Mouse (Mus musculus) monocyte, adult 2 months (primary cell): ENCODE results near the gene Susd1.

Experiments used
- DNase-seq, 2 experiments: peaks; one replicate each; pipeline ENCODE4 v3.0.0; 2022; ENCODE audit warnings: low spot score in 2 of 2, low read depth in 1 of 2

Susd1 gene

GRCm38 (mm10) chr4:59340714-59341113 is 97.7 kb downstream of the Susd1 start:
- DNase-seq, result peak; percentile 52 to 80

- DNase-seq, result no peak
Measured at GRCm38 (mm10) chr4:59340046-59340445, 98.4 kb downstream of the Susd1 start.

DNA sequence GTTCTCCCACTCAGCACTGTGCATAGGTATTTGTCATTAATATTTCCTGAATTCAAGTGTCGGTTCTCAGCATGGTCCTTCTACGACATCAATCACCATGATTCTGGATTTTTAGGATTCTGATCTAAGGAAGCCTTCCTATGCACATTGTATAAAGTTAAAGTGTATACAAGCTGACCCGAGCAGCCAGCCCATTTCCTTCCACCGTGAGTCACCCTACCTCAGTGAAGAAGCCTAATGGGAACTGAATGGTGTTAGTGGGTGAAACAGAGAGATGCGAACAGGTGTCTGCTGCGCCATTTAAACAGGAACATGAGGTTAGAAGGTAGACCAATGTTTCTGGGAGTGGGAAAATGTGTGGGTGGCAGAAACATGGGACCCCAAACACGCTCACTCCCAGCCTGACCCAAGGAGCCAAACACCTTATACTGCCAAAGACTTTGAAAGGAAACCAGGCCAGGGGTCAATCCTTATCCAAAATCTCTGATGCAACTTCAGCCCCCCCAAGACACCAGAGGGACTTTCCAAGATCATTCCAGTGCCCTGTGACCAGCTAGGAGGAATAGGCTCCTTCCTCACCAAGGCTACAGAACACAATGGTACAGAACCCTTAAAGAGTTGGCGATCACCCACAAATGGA is 99.4 kb downstream of the Susd1 start:
- DNase-seq, result no peak

GRCm38 (mm10) chr4:59337533-59337885 is 100.9 kb downstream of the Susd1 start:
- DNase-seq, result no peak

DNA sequence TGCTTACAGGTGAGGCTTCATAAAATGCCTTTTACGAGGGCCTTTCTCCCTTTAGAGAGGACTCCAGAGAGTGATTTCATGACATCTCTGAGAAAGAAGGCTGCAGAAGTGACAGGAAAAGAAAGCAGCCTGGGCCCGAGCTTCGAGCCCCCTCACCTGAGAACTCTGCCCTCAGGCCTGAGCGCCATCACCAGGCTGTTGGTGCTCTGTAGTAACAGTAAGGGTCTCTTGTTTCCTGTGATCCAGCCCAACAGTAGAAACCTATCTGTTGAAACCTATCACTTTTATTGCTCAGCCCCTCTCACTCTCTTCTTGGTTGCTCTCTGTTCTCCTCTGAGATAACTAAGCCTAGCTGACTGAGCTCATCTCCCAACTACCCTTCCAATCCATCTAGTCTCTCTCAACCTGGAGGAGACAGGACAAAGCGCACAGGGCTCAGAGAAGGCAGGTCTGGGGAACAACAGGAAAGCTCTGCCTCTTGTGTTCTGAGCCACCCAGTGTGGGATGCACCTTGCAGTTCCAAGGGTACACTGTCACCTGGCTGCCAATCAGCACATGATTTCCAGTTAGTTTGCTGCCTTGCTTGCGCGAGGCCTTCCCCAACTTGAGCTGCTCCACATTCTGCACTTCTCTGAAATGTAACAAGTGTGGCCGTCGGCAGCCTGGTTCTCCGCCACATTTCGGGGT is 101.4 kb downstream of the Susd1 start:
- DNase-seq, result no peak

DNA sequence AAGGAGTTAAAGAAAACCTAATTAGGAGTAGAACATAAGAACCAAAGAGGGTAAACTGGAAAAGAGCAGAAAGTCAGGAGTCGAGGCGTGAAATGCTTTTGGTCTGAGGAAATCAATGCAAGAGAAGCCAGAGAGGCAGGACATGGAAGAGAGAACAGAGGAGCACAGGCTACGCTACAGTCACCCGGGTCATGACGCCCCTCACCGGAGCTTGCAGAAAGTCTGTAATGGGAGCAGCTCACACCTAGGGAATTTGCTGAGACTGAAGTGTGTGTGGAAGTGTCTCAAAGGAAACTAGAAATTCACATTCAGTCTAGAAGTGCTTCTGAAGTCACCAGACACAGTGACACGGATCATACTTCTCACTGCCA is 102.0 kb downstream of the Susd1 start:
- no peak for DNase-seq

DNA sequence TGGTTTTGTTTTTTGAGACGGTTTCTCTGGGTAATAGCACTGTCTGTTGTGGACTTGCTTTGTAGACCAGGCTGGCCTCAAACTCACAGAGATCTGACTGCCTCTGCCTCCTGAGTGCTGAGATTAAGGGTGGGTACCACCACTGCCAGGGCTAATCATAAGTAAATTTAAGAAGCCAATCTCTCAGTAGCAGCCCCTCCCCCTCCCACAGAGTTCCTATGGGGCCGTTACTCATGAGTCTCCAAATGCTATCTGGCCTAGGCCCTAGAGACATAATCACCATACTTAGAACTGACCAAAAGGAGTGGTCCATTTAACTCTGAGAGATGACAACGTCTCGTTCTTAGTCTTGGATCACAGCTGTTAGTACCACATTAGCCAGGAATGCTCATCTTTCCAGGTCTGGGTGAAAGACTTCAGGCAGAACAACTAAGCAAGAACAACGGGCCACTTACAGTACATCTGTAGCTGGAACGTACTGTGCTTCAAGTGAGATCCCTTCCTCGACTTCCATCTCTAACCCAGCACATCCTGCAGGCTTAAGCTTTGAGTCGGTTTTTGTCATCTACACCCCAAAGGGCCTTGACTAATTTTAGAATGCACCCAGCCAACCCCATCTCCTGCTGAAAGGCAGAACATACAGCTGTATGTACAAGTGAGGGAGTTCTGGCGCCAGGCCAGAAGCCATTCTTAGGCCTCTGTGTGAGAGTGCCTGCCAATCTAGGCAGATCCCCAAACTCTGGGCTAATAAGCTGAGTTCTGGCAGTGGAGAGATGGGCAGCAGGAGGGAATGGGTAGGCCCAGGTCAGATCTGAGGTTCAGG is 102.6 kb downstream of the Susd1 start:
- DNase-seq, result no peak

- DNase-seq, result no peak
Measured at GRCm38 (mm10) chr4:59335101-59335500, 103.3 kb downstream of the Susd1 start.

DNA sequence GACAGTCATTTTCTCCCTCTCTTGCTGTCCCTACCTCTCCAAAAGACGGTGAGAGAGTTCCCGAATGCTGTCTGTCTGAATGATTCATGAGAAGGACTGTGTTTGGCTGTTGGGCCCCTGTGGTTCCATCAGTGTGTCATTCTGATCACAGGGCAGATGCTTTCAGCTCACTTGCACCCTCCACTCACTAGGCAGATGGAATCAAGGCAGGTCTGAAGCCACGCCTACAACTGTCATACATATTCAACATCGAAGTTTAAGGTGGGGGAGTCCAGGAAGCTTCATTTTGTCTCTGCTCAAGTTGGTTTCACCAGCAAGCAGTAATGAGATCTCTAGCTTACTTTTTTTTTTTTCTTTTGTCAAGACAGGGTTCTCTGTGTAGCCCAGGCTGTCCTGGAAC is 104.2 kb downstream of the Susd1 start:
- DNase-seq, result no peak

DNA sequence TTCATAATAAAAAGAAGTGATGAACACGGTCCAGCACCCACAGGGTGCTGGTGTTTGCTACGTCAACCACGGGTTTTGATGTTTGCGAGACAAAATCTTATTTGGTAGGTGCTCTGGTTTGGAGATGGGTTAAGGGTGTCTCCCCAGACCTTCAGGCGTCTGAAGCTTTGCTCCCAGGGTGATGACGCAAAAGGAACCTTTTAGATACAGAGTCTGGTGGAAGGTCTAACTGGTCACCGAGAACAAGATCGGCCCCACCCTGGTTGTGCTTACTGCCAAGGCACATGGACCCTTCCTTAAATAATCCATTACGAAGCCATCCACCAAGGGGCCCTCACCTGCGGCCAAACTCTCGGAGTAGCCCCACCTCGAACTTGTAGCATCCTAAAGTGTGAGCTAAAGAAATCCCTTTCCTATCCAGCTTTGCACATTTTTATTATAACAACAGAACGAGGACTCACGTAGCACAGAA is 105.0 kb downstream of the Susd1 start:
- peak in 1 of 2 experiments; percentile 1 for DNase-seq

GRCm38 (mm10) chr4:59332691-59333423 is 105.6 kb downstream of the Susd1 start:
- peak in 1 of 2 experiments; percentile 1 for DNase-seq

- DNase-seq, result no peak
Measured at GRCm38 (mm10) chr4:59332089-59332488, 106.3 kb downstream of the Susd1 start.

GRCm38 (mm10) chr4:59331633-59332032 is 106.8 kb downstream of the Susd1 start:
- DNase-seq, result peak; percentile 93 to 98

DNA sequence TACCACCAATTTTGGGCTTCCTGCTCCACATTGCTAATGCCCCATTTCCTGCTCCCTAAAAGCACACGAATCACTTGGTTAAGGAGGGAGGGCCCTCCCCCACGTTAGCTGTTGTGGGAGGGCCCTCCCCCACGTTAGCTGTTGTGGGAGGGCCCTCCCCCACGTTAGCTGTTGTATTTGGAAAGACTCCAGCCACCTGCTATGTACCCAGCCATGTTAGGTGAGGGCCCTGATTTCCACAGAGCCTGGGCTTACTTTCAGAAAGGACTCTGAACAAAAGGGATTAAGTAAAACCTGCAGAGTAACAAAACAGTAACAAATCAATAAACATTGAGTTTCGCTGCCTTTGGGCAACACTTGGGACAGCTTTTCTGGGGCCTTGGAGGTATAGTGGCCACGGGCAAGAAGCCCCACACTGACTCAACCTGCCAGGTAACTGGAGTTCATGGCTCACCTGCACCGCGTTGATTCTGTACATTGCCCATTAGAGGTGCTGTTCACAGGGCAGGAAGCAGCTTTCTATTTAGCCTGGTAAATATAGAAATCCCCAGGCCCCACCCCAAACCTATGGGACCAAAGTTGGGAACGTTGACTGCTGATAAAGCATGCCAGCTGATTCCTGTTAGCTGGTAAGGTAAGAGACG is 107.3 kb downstream of the Susd1 start:
- no peak for DNase-seq

DNA sequence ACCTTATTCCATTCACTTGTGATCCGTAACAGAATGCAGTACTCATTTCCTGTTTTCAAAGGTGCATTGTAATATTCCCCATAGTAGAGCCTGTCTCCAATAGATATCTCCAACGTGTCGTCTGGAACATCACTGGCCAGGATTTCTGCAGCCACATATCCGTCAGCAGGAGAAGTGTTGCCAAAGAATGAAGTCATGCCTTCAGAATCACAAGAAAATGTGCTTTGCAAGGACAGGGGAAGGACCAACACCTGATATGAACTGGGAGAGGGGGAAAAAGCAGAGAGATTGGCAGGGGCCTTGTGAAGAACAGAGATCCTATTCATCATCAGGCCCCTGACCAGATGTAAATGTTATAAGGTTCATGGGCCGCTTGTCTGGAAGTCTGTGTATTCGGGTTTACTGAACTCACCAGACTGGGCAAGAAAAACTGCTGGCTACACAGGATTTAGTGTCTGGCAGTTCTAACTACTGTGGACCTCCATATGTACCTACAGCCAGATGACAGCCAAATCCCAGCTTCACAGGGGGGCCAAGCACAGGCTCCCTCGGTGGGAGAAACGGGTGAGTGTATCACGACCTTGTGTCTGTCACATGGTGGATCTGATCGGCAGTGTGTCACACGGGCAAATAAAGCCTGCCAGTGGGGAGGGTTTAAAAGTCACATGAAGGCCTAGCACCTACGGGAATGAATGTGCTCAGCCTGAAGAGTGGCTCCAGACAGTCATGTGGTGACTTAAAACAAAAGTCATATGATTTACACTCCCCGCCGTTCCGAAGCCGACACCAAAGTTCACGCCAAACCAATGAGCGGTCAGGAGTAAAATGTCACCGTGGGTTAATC is 108.8 kb downstream of the Susd1 start:
- peak in 1 of 2 experiments; percentile 1 for DNase-seq

DNA sequence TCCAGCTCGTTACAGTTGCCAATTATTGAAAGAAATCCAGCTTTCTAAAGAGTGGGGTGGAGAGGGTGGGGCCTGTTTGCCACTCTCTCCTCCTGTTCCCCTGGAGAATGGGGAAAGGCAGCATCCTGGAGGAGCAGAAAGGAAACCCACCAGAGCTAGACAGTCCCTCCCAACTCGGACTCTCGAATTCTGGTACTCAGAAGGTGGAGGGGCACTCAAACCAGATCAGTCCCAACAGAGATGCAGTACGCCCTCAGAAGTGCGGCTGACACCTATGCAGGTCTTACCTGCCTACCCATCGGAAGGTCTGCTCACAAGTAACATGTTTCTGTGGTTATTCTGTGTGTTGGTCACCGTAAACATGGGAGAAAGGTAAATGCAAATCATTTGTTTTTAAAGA is 109.6 kb downstream of the Susd1 start:
- peak in 1 of 2 experiments; percentile 1 for DNase-seq

DNA sequence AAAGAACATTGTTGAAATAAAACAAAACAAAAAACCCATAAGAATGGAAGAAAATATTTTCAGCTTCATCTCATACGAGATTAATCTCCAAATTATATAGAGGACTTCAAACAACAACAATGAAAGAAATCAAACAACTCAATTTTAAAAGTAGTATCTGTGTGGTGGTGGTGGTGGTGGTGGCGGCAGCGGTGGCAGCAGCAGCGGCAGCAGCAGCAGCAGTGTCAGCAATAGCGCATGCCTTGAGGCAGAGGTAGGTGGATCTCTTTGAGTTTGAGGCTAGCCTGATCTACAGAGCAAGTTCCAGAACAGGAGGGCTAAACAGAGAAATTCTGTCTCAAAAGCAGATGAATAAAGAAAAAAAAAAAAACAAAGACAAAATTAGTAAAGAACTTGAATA is 110.4 kb downstream of the Susd1 start:
- DNase-seq, result no peak

- DNase-seq, result no peak
Measured at GRCm38 (mm10) chr4:59326031-59326760, 112.2 kb downstream of the Susd1 start.

DNA sequence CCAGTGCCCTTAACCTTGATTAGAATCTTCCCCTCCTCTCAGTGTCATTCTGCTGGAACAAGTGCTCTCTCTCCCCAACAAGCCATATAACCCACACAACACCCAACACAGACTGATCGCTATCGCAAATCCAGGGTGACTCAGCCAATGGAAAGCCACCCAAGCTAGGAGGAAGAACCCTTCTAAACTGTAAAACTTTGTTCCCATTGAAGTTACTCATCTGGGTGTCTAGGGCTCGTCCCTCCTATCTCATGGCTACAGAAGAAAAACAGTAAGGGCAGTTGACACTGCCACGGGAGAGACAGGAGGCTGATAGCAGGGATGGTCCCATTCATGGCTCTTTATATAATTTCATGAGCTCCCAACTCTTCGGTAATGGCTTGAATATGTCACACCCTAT is 114.1 kb downstream of the Susd1 start:
- no peak for DNase-seq
